Mouse (Mus musculus): Measurements from ENCODE around the gene Neb.

The Neb gene

GRCm38 (mm10) chr2:52303405-52303804 is 74.9 kb downstream of the Neb start:
- DNase-seq, result no peak

- DNase-seq, result no peak
These were observed 80.3 kb downstream of the Neb start for GRCm38 (mm10) chr2:52297969-52298368.

- no peak for DNase-seq
These were observed 81.5 kb downstream of the Neb start for GRCm38 (mm10) chr2:52296779-52297178.

GRCm38 (mm10) chr2:52287436-52287835 is 90.8 kb downstream of the Neb start:
- no peak for DNase-seq

- no peak for DNase-seq
These were observed 91.9 kb downstream of the Neb start for GRCm38 (mm10) chr2:52286421-52286820.

GRCm38 (mm10) chr2:52272146-52272545 is 106.1 kb downstream of the Neb start:
- DNase-seq, result no peak

GRCm38 (mm10) chr2:52270911-52271310 is 107.4 kb downstream of the Neb start:
- DNase-seq, result no peak

GRCm38 (mm10) chr2:52262149-52262548 is 116.1 kb downstream of the Neb start:
- peak; percentile 7 for DNase-seq

- DNase-seq, result no peak
These were observed 126.2 kb downstream of the Neb start for GRCm38 (mm10) chr2:52252037-52252436.

- DNase-seq, result no peak
These were observed 129.9 kb downstream of the Neb start for GRCm38 (mm10) chr2:52248316-52248826.

- DNase-seq, result no peak
These were observed 133.2 kb downstream of the Neb start for GRCm38 (mm10) chr2:52245091-52245490.

GRCm38 (mm10) chr2:52242691-52243090 is 135.6 kb downstream of the Neb start:
- DNase-seq, result no peak

- no peak for DNase-seq
These were observed 140.4 kb downstream of the Neb start for GRCm38 (mm10) chr2:52237892-52238291.

GRCm38 (mm10) chr2:52227584-52227983 is 150.7 kb downstream of the Neb start:
- no peak for DNase-seq

- no peak for DNase-seq
These were observed 153.9 kb downstream of the Neb start for GRCm38 (mm10) chr2:52224366-52224765.

GRCm38 (mm10) chr2:52220074-52220473 is 158.2 kb downstream of the Neb start:
- DNase-seq, result peak; percentile 14

- DNase-seq, result no peak
These were observed 162.3 kb downstream of the Neb start for GRCm38 (mm10) chr2:52215945-52216344.

- no peak for DNase-seq
These were observed 165.7 kb downstream of the Neb start for GRCm38 (mm10) chr2:52212561-52212961.

GRCm38 (mm10) chr2:52211358-52211899 is 166.8 kb downstream of the Neb start:
- no peak for DNase-seq

GRCm38 (mm10) chr2:52210685-52211084 is 167.6 kb downstream of the Neb start:
- DNase-seq, result no peak

GRCm38 (mm10) chr2:52204992-52205391 is 173.3 kb downstream of the Neb start:
- DNase-seq, result no peak

- no peak for DNase-seq
These were observed 184.6 kb downstream of the Neb start for GRCm38 (mm10) chr2:52193629-52194028.

- DNase-seq, result no peak
These were observed 198.6 kb downstream of the Neb start for GRCm38 (mm10) chr2:52179678-52180077.

GRCm38 (mm10) chr2:52177726-52178125 is 200.5 kb downstream of the Neb start:
- DNase-seq, result no peak

GRCm38 (mm10) chr2:52177184-52177583 is 201.1 kb downstream of the Neb start:
- DNase-seq, result no peak
